8 mouse cellular contexts compared by ENCODE assay signal in genomic region chr16:39984205-39984634, GRCm38 (mm10). TPM values are rescaled to one million over a fixed set of nuclear protein-coding genes. Genes with fewer than 3 reads are reported as not detected.
A peak's percentile ranks its signal among the peaks of the same experiment; 100 is the strongest.
DNase-seq lines count a peak whose midpoint lies in the region; ATAC-seq and TF ChIP-seq lines count a peak whose summit lies in the region.

Gene Lsamp (plus strand): TSS chr16:39984361.

- intact Hi-C loops in heart, postnatal 10 days (cut with DNase I), result no loop called here

- peaks cover 7% of the 10 kb centered on the region; the same call in 1 of the 2 replicates for H3K27me3 ChIP-seq in embryonic facial prominence, embryonic 10.5 days (replicated peaks; ENCODE audit: low read depth, poor library complexity, severe bottlenecking)
- peaks cover 14% of the 10 kb centered on the region; the same call in 1 of the 2 replicates for H3K27me3 ChIP-seq in liver, embryonic 12.5 days (replicated peaks)

- TF ChIP-seq POLR2A in olfactory bulb, adult 2 months (IDR thresholded peaks at IDR 0.05; ENCODE audit: insufficient read depth, low read depth, low read length), result no peak

- H3K9ac ChIP-seq in liver, embryonic 12.5 days, result no peak within 1 kb of the TSS

- peak; percentile 59 for DNase-seq in gastrocnemius, postnatal 10 days
- DNase-seq in gastrocnemius, adult 18-20 months (ENCODE audit: low spot score), result no peak
- peak; percentile 88 for DNase-seq in embryonic facial prominence, embryonic 10.5 days (ENCODE audit: low spot score)
- DNase-seq in heart, postnatal 10 days, result peak; percentile 34 to 52
- DNase-seq in kidney, postnatal 4 days, result peak; percentile 79
- peak; percentile 39 for DNase-seq in yolk sac, embryonic 10.5 days (ENCODE audit: low spot score)

- H3K4me2 ChIP-seq in liver, embryonic 12.5 days, result peak within 1 kb of the TSS; percentile 59

- no peak within 1 kb of the TSS; the same call in 1 of the 2 replicates for H3K27ac ChIP-seq in embryonic facial prominence, embryonic 10.5 days (replicated peaks)
- H3K27ac ChIP-seq in liver, embryonic 12.5 days, result no peak within 1 kb of the TSS
- H3K27ac ChIP-seq in olfactory bulb, adult 2 months (ENCODE audit: insufficient read depth, low read depth, low read length), result peak within 1 kb of the TSS; percentile 39; the same call in 1 of the 2 replicates

- WGBS in embryonic facial prominence, embryonic 10.5 days, result 1% methylated on average over 24 of the region's 24 CpGs
- WGBS in liver, embryonic 12.5 days (ENCODE audit: insufficient replicate concordance), result 2% methylated on average over 24 of the region's 24 CpGs
- under 1% methylated on average over 24 of the region's 24 CpGs for WGBS in olfactory bulb, adult 2 months

- peak; percentile 86 for TF ChIP-seq CTCF in olfactory bulb, adult 2 months (IDR thresholded peaks at IDR 0.05; ENCODE audit: insufficient read depth, low read depth, low read length)

- peak; percentile 47; the same call in 1 of the 2 replicates for ATAC-seq in liver, embryonic 12.5 days

- peaks cover 8% of the 10 kb centered on the region for H3K4me1 ChIP-seq in embryonic facial prominence, embryonic 10.5 days
- H3K4me1 ChIP-seq in liver, embryonic 12.5 days, result no peaks in the 10 kb centered on the region
- H3K4me1 ChIP-seq in olfactory bulb, adult 2 months (ENCODE audit: control insufficient read depth, insufficient read depth, low read length), result 0 out of 2 replicates have a peak, but pooled peaks cover 3% of the 10 kb centered on the region

- no peaks in the 10 kb centered on the region for H3K36me3 ChIP-seq in embryonic facial prominence, embryonic 10.5 days (replicated peaks)
- no peaks in the 10 kb centered on the region for H3K36me3 ChIP-seq in liver, embryonic 12.5 days

- no peaks in the 10 kb centered on the region for H3K9me3 ChIP-seq in embryonic facial prominence, embryonic 10.5 days
- H3K9me3 ChIP-seq in liver, embryonic 12.5 days (replicated peaks), result no peaks in the 10 kb centered on the region

- H3K4me3 ChIP-seq in embryonic facial prominence, embryonic 10.5 days, result peak within 1 kb of the TSS; percentile 70
- peak within 1 kb of the TSS; percentile 33 for H3K4me3 ChIP-seq in liver, embryonic 12.5 days
- H3K4me3 ChIP-seq in olfactory bulb, adult 2 months (ENCODE audit: insufficient read depth, low read depth, low read length), result peak within 1 kb of the TSS; percentile 80

RNA-seq across cellular contexts. Expression of gene Lsamp, which starts in this region (rescaled TPM):
- 1 to 10 TPM; 1.6 to 2.6 TPM for total RNA-seq in gastrocnemius, postnatal 10 days (2021)
- under 1 TPM; 0.78 to 0.82 TPM for total RNA-seq in gastrocnemius, adult 18-20 months (2021)
- polyA plus RNA-seq in embryonic facial prominence, embryonic 10.5 days (2016; fragmentation: Nextera tagmentation; extraction: Ambion mirVana), result 5.6 and 6.3 TPM in 2 replicates
- 1 to 10 TPM; 1.3 to 1.6 TPM for total RNA-seq in heart, postnatal 10 days (2021)
- 0.10 and 0.25 TPM in 2 replicates for polyA plus RNA-seq in liver, embryonic 12.5 days (2016; fragmentation: Nextera tagmentation; extraction: Ambion mirVana)
- 34.4 TPM in 1 of 2 replicates, not detected in the other for polyA plus RNA-seq in olfactory bulb, adult 2 months (2012; ENCODE audit: insufficient read depth, insufficient read length, low replicate concordance, missing spikeins)

Comparison
In these comparisons a context has a peak if more than half of its experiments do, and no peak if none do; other contexts are left out.
1. Peak in ATAC-seq, H3K4me3 ChIP-seq and H3K4me2 ChIP-seq in liver, embryonic 12.5 days; RNA of the gene not detected or under 1 TPM.